ENCODE assay signal across 8 mouse cellular contexts in the genomic region with DNA sequence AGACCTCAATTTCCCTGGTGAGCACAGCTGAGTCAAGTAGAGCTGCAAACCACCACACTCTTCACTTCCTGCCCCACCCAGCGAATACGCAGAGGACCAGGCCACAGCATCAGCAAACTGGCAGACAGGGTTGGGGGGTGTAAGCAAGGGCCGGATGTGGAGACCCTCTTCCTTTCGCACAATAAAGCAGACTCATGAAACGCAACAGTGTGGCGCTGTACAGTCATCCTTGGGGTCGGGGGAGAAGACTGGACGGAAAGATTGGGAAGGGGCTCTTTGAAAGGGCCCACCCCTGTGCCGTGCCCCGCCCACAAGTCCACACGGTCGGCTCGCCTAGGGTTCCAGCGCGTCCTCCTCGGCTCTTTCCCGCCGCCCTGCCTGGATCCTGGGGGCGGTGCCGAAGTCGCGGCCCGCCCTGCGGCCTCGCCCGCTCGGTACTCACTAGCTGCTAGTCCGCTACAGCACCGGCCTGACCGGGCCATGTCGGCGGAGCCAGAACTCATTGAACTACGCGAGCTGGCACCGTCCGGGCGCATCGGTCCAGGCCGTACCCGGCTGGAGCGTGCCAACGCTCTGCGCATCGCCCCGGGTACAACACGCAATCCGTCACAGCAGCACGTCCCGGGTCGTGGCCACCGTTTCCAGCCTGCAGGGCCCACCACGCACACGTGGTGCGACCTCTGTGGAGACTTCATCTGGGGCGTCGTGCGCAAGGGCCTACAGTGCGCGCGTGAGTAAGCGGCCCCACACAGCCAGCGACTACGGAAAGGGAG. TPM values are rescaled to one million over a fixed set of nuclear protein-coding genes. Genes with fewer than 3 reads are reported as not detected.
DNase-seq lines count a peak whose midpoint lies in the region; ATAC-seq and TF ChIP-seq lines count a peak whose summit lies in the region.

Rassf1 (plus strand) TSS at position 439 of the 773 bp plus-strand sequence.

- no peak for TF ChIP-seq CTCF in Patski (IDR thresholded peaks at IDR 0.05)
- TF ChIP-seq CTCF in liver, postnatal 0 days (IDR thresholded peaks at IDR 0.05; ENCODE audit: low read depth) = no peak

- H3K9me3 ChIP-seq in embryonic facial prominence, embryonic 15.5 days (replicated peaks) = no peaks in the 10 kb centered on the region
- no peaks in the 10 kb centered on the region for H3K9me3 ChIP-seq in heart, embryonic 13.5 days
- no peaks in the 10 kb centered on the region for H3K9me3 ChIP-seq in kidney, embryonic 16.5 days (ENCODE audit: low read length)
- no peaks in the 10 kb centered on the region for H3K9me3 ChIP-seq in liver, postnatal 0 days (ENCODE audit: low read length)
- H3K9me3 ChIP-seq in neural tube, embryonic 12.5 days = no peaks in the 10 kb centered on the region

- POLR2A ChIA-PET in Patski (lab: Charles Lee) = interaction anchor here (0.6 kb wide), 1 partner anchor 78 kb away, joined by 3 read pairs; no protein-coding TSS in a partner anchor

- in situ Hi-C loops in Patski (cut with MboI; ENCODE audit: low pct_unique_long_range_greater_than_20kb) = no loop called here

- no peak for TF ChIP-seq EP300 in liver, postnatal 0 days (IDR thresholded peaks at IDR 0.05; ENCODE audit: low read depth)

- no peaks in the 10 kb centered on the region for H3K36me3 ChIP-seq in embryonic facial prominence, embryonic 15.5 days
- H3K36me3 ChIP-seq in heart, embryonic 13.5 days = no peaks in the 10 kb centered on the region
- no peaks in the 10 kb centered on the region for H3K36me3 ChIP-seq in kidney, embryonic 16.5 days (ENCODE audit: insufficient read depth, low read length)
- H3K36me3 ChIP-seq in liver, postnatal 0 days (replicated peaks; ENCODE audit: insufficient read depth, low read length) = no peaks in the 10 kb centered on the region; the same call in 1 of the 2 replicates
- H3K36me3 ChIP-seq in neural tube, embryonic 12.5 days = no peaks in the 10 kb centered on the region

- ATAC-seq in Patski = no peak
- peak; percentile 65 for ATAC-seq in embryonic facial prominence, embryonic 15.5 days (ENCODE audit: insufficient number of reproducible peaks, low FRiP score, low TSS enrichment, low read depth)
- 0 out of 2 replicates have a peak, but pooled peaks have one; percentile 0 for ATAC-seq in heart, embryonic 13.5 days (ENCODE audit: extremely low read depth, insufficient number of reproducible peaks, low FRiP score, low TSS enrichment)
- ATAC-seq in kidney, embryonic 16.5 days (ENCODE audit: low FRiP score, low TSS enrichment) = peak; percentile 35
- peak; percentile 4; the same call in 1 of the 2 replicates for ATAC-seq in liver, postnatal 0 days
- ATAC-seq in neural tube, embryonic 12.5 days (ENCODE audit: low FRiP score, low read depth) = no peak

- peaks cover 72% of the 10 kb centered on the region for H3K4me1 ChIP-seq in embryonic facial prominence, embryonic 15.5 days
- peaks cover 57% of the 10 kb centered on the region for H3K4me1 ChIP-seq in heart, embryonic 13.5 days
- H3K4me1 ChIP-seq in kidney, embryonic 16.5 days (ENCODE audit: insufficient read depth, low read length) = peaks cover 61% of the 10 kb centered on the region
- H3K4me1 ChIP-seq in liver, postnatal 0 days (ENCODE audit: insufficient read depth) = peaks cover 59% of the 10 kb centered on the region
- peaks cover 55% of the 10 kb centered on the region for H3K4me1 ChIP-seq in neural tube, embryonic 12.5 days

- peak within 1 kb of the TSS; percentile 85 for H3K27ac ChIP-seq in embryonic facial prominence, embryonic 15.5 days (replicated peaks)
- peak within 1 kb of the TSS; percentile 51 for H3K27ac ChIP-seq in heart, embryonic 13.5 days (replicated peaks)
- H3K27ac ChIP-seq in kidney, embryonic 16.5 days (ENCODE audit: low read length) = peak within 1 kb of the TSS; percentile 57
- H3K27ac ChIP-seq in liver, postnatal 0 days (ENCODE audit: low read depth) = peak within 1 kb of the TSS; percentile 7; the same call in 1 of the 2 replicates
- no peak within 1 kb of the TSS for H3K27ac ChIP-seq in neural tube, embryonic 12.5 days

- H3K9ac ChIP-seq in embryonic facial prominence, embryonic 15.5 days = peak within 1 kb of the TSS; percentile 59
- peak within 1 kb of the TSS; percentile 83 for H3K9ac ChIP-seq in heart, embryonic 13.5 days
- H3K9ac ChIP-seq in kidney, embryonic 16.5 days (replicated peaks; ENCODE audit: low read length) = peak within 1 kb of the TSS; percentile 87
- peak within 1 kb of the TSS; percentile 68 for H3K9ac ChIP-seq in liver, postnatal 0 days (replicated peaks)
- H3K9ac ChIP-seq in neural tube, embryonic 12.5 days = peak within 1 kb of the TSS; percentile 55

- peak within 1 kb of the TSS; percentile 92 for H3K4me2 ChIP-seq in embryonic facial prominence, embryonic 15.5 days (replicated peaks)
- H3K4me2 ChIP-seq in heart, embryonic 13.5 days = peak within 1 kb of the TSS; percentile 96
- peak within 1 kb of the TSS; percentile 95 for H3K4me2 ChIP-seq in kidney, embryonic 16.5 days (replicated peaks; ENCODE audit: low read depth, low read length)
- H3K4me2 ChIP-seq in liver, postnatal 0 days (ENCODE audit: low read depth, low read length) = peak within 1 kb of the TSS; percentile 88
- H3K4me2 ChIP-seq in neural tube, embryonic 12.5 days (replicated peaks) = peak within 1 kb of the TSS; percentile 73

- under 1% methylated on average over 63 of the region's 63 CpGs for WGBS in embryonic facial prominence, embryonic 15.5 days
- 1% methylated on average over 62 of the region's 63 CpGs for WGBS in heart, embryonic 13.5 days
- WGBS in kidney, embryonic 16.5 days = 1% methylated on average over 63 of the region's 63 CpGs
- WGBS in liver, postnatal 0 days (ENCODE audit: insufficient replicate concordance) = 2% methylated on average over 52 of the region's 63 CpGs
- under 1% methylated on average over 62 of the region's 63 CpGs for WGBS in neural tube, embryonic 12.5 days

- CTCF ChIA-PET in Patski (lab: Charles Lee) = no interaction called here

- DNase-seq in 3T3-L1 (ENCODE audit: low read depth, low spot score) (peak; percentile 73), Patski (ENCODE audit: low read depth, low spot score) (no peak)
- peak; percentile 74 for DNase-seq in liver, postnatal 0 days
- DNase-seq in urinary bladder, postnatal 14 days (ENCODE audit: low spot score) = peak; percentile 73

- H3K4me3 ChIP-seq in embryonic facial prominence, embryonic 15.5 days (replicated peaks) = peak within 1 kb of the TSS; percentile 51
- peak within 1 kb of the TSS; percentile 58 for H3K4me3 ChIP-seq in heart, embryonic 13.5 days
- H3K4me3 ChIP-seq in kidney, embryonic 16.5 days (ENCODE audit: low read length) = peak within 1 kb of the TSS; percentile 62
- H3K4me3 ChIP-seq in liver, postnatal 0 days (ENCODE audit: low read depth, low read length) = peak within 1 kb of the TSS; percentile 46
- peak within 1 kb of the TSS; percentile 35 for H3K4me3 ChIP-seq in neural tube, embryonic 12.5 days

- H3K27me3 ChIP-seq in Patski = no peaks in the 10 kb centered on the region
- no peaks in the 10 kb centered on the region for H3K27me3 ChIP-seq in embryonic facial prominence, embryonic 15.5 days
- peaks cover 46% of the 10 kb centered on the region for H3K27me3 ChIP-seq in heart, embryonic 13.5 days (replicated peaks)
- no peaks in the 10 kb centered on the region for H3K27me3 ChIP-seq in kidney, embryonic 16.5 days (ENCODE audit: insufficient read depth, low read length)
- 0 out of 2 replicates have a peak, but pooled peaks cover 10% of the 10 kb centered on the region for H3K27me3 ChIP-seq in liver, postnatal 0 days (ENCODE audit: insufficient read depth, low read length)
- H3K27me3 ChIP-seq in neural tube, embryonic 12.5 days (replicated peaks) = peaks cover 48% of the 10 kb centered on the region

RNA-seq across cellular contexts. Expression of gene Rassf1, which starts in this region (rescaled TPM):
- 51.8 TPM for polyA plus RNA-seq in Patski (2021)
- 82.0 and 87.7 TPM in 2 replicates for polyA plus RNA-seq in embryonic facial prominence, embryonic 15.5 days (2015; fragmentation: Nextera tagmentation; extraction: Ambion mirVana)
- polyA plus RNA-seq in heart, embryonic 13.5 days (2015; fragmentation: Nextera tagmentation; extraction: Ambion mirVana) = 47.6 and 56.1 TPM in 2 replicates
- polyA plus RNA-seq in kidney, embryonic 16.5 days (2015; fragmentation: Nextera tagmentation; extraction: Ambion mirVana) = 66.8 and 68.9 TPM in 2 replicates
- polyA plus RNA-seq in liver, postnatal 0 days (2015; fragmentation: Nextera tagmentation; extraction: Ambion mirVana) = 12.4 and 15.1 TPM in 2 replicates
- 37.6 and 37.7 TPM in 2 replicates for polyA plus RNA-seq in neural tube, embryonic 12.5 days (2016; fragmentation: Nextera tagmentation; extraction: Ambion mirVana)

Comparison
In these comparisons a context has a peak if more than half of its experiments do, and no peak if none do; other contexts are left out.
1. ATAC-seq: peak in embryonic facial prominence, embryonic 15.5 days (single experiment), heart, embryonic 13.5 days (single experiment), kidney, embryonic 16.5 days (single experiment) and liver, postnatal 0 days (single experiment); none in Patski (single experiment) and neural tube, embryonic 12.5 days (single experiment).
2. Peak in every context shown above with its lines, with median percentiles within 50 percentile points of each other: H3K4me2 ChIP-seq, H3K4me3 ChIP-seq and H3K9ac ChIP-seq.